Mouse (Mus musculus) natural killer cell, adult 2 months (primary cell): ENCODE measurements around the gene Stk16.

Source experiments
- DNase-seq, 2 experiments: peaks; one replicate each; pipeline ENCODE4 v3.0.0; 2022; ENCODE audit warnings: low spot score in 2 of 2

The Stk16 gene

GRCm38 (mm10) chr1:75210136-75211087 lies at the start of gene Stk16, which contains the start of gene Glb1l:
Stk16 (plus strand) TSS chr1:75210838.
Glb1l (minus strand) TSS chr1:75210813.
- DNase-seq, result peak; percentile 95 to 96

DNA sequence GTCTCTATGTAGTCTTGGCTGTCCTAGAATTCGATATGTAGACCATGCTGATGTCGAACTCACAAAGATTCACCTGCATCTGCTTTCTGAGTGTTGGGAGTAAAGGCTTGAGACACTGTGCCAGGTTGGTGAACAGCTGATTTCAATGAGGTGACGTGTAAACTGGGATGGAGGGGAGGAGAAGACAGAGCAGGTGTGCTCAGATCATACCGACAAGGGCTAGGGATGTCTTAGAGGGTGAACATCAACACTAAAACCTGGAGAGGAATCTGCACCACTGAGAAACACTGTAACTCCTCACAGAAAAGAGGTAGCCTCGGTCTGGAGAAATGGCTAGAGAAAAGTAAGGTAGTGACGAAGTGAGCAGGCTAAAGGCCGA lies 42.6 kb upstream of the Stk16 start:
- DNase-seq, result no peak

DNA sequence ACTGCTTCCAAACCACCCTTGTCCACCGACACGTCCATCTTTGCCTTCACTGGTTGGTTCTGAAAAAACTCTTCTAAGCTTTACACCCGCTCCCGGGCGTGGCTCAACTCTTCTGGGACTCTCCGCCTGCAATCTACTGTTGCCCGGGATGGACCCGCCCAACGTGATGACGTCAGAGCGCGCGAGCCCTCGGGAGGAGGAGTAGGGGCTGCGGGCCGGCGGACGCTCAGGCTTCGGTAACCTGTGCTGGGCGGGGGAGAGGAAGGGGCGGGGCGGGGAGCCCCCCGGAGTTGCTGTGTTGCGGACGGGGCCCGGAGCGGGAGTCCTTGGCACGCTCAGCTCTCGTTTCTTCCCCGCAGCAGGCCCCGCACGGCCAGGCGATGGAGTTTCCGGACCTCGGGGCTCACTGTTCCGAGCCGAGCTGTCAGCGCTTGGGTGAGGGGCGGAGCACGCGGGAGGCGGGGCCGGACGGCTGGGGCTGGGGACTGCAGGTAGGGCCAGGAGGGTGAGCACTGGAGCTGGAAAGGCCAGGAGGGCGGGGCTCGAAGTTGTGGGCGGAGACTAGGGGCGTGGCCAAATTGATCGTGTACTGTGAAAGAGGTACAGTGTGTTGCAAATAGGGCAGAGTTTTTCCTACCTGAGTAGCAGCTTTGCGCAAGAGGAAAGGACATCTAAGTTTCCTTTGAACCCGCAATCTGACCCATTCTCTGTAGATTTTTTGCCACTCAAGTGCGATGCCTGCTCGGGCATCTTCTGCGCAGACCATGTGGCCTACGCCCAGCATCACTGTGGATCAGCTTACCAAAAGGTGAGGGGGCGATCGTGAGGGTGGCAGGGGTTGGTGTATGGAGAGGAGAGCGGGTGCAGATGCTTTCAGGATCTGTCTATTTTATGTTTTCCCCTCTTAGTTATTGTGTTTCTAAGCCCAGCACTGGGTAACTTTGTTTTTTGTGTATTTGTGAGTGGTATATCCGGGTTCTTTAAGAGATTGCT lies 41.9 kb upstream of the Stk16 start, which contains the start of gene Zfand2b:
Zfand2b (plus strand) TSS at position 175 of the 993 bp plus-strand sequence.
- peak; percentile 97 for DNase-seq

DNA sequence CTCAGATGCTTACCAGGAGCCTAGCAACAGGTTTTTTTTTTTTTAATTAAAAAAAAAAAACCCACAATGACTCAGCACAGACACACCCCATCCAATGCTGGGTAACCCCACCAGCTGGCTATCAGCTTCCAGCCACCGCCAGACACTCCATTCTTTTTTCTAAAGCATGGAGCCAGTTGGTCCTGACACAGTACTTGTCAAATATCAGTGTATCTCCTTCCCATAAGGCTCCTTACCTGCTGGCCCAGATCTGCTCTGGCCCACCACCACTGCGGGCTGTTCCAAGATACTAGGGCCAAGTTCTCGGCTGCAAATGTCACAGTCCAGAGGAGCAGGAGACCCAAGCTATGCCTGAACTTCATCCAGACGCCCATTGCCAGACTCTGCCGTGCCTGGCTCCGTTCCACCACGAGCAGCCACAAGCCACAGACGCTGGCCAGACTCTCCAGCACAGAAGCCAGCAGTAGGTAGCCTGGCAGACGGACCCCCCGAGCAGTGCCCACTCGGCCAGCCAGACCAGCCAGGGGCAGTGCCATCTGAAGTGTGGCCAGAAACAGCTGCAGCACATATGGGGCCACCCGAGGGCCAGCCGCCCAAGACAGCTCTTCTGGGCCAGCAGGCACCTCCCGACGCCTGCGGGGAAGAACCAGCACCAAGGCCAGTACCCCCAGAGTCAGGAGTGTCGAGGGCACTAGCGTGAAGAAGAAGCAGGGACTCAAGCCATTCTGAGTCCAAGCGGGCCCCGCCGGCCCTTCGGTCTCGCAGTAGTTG lies 31.1 kb upstream of the Stk16 start:
- DNase-seq, result peak; percentile 3 to 7

- peak; percentile 72 to 79 for DNase-seq
Observed at GRCm38 (mm10) chr1:75180105-75180590, 30.5 kb upstream of the Stk16 start, which contains the start of gene Abcb6. Abcb6 (minus strand) TSS chr1:75180392.

GRCm38 (mm10) chr1:75180741-75181140 lies 29.9 kb upstream of the Stk16 start:
- no peak for DNase-seq

- DNase-seq, result no peak
Observed at GRCm38 (mm10) chr1:75181377-75181870, 29.2 kb upstream of the Stk16 start.

GRCm38 (mm10) chr1:75182160-75182559 lies 28.5 kb upstream of the Stk16 start:
- no peak for DNase-seq

DNA sequence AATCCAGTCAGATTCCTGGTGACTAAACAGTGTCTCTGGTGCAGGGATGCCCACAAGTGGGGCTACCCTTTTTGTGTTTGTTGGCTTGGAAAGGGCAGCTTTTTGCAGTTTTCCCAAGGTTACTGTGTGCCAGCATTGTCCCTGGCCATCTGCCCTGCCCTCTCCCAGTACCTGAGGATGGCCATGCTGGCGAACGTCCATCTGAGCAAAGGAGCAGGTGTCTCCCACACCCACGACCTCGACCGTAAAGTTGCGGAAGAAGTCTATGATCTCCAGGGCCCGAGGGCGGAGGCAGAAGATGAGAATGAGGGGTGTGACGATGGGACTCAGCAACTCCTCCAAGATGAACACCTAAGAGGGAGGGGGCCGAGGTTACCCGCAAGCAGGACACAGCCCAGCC lies 25.1 kb upstream of the Stk16 start:
- DNase-seq, result no peak

- no peak for DNase-seq
Observed at GRCm38 (mm10) chr1:75187126-75187525, 23.5 kb upstream of the Stk16 start.

DNA sequence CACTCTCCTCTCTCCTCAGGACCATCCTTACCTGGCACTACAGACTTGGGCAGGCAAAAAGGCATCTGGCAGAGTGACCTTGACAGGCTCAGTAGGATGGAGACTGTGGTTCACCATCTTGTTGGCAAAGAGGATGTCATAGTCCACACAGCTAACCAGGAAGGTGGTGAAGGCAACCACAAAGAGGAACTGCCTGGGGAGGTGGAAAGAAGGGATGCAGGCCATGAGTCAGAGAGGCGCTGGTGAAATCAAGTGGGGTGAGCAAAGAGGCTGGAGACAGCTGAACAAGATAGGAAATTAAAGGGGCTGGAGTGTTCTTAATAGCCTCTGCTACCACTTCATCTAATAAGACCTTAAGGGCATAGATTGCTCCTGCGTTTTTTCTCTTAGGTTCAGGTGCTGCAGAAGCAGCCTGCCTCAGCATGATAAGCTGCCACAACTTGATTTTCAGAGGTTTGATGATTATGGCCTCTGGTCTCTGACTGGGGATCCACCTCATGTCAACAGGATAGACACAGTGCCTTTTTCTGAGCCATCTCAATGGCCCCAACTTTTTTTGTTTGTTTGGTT lies 22.6 kb upstream of the Stk16 start:
- no peak for DNase-seq

- DNase-seq, result no peak
Observed at GRCm38 (mm10) chr1:75190577-75190976, 20.1 kb upstream of the Stk16 start.

GRCm38 (mm10) chr1:75191258-75191621 lies 19.4 kb upstream of the Stk16 start:
- no peak for DNase-seq

DNA sequence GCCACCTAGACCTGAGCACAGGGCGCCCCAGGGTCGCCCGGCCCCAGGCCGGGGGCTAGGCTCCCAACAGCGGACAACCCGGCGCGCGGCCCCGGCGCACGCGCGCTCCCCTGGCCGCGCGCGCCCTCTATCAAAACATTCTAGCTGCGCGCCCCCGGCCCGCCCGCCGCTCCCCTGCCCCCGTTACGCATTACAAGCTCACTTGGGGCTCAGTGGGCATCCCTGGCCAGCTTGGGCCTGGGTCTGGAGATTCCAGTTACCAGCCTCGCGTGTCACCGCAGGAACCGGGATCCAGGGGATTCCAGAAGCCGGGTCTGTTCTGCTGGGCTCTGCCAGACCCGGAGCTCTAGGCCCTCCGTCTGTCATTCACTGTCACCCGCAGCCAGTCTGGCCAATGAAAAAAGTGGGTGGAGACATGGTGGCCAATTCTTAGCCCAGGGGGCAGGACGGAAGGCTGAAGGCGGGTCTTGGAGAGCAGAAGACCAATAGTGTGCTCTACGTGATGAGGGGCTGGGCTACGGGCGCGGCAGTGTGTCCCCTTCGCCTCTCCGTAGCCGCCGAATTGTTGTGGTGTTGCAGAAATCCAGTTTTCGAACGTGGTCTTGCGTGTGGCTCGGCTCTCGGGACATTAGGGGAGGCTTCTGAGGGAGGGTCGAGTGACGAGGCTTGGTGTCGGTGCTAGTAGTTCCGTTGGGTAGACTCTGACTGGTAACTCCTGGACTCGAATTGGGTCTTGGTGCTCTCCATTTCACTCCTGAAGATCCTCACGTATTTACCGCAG lies 18.8 kb upstream of the Stk16 start, which contains the start of the genes Ankzf1 and Atg9a:
Ankzf1 (plus strand) TSS at position 530 of the 781 bp plus-strand sequence.
Atg9a (minus strand) TSS at position 575 of the 781 bp plus-strand sequence.
- peak; percentile 93 to 95 for DNase-seq

DNA sequence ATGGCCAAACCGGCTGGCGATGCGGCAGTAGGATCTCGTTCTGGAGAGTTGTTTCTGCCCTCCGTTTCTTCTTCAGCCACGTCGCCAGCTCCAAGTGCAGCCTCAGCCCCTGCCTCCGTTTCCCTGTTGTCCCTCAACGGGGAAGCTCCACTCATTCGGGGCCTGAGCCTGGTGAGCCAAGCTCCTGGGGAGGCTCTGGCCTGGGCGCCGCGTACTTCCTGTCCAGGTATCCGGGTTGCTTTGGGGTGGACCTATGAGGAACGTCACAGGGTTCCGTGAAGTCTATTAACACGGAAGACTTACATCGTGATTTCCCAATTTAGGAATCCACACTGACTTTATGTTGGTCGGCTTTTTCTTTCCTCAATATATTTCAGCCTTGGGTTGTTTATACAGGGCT lies 18.2 kb upstream of the Stk16 start:
- peak; percentile 19 to 36 for DNase-seq

DNA sequence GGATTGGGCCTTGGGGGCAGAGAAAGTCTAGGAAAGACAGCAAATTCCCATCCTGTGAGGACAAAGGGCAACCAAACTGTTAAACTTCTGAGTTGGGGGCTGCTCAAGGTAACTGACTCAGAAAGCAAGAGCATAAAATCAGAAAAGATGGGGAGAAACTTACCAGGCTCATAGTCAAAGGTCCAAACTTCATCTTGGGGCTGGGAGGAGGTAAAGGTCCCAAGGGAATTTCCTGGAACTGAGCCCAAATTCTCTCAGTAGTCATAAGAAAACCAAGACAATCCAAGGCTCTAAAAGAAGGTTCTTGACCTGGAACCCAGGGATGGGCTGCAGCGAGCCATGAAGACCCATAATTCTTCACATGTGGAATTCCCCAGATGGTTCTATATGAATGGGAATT lies 9.4 kb upstream of the Stk16 start:
- DNase-seq, result no peak

- DNase-seq, result peak in 1 of 2 experiments; percentile 21
Observed at GRCm38 (mm10) chr1:75208967-75209678, 1.5 kb upstream of the Stk16 start.

DNA sequence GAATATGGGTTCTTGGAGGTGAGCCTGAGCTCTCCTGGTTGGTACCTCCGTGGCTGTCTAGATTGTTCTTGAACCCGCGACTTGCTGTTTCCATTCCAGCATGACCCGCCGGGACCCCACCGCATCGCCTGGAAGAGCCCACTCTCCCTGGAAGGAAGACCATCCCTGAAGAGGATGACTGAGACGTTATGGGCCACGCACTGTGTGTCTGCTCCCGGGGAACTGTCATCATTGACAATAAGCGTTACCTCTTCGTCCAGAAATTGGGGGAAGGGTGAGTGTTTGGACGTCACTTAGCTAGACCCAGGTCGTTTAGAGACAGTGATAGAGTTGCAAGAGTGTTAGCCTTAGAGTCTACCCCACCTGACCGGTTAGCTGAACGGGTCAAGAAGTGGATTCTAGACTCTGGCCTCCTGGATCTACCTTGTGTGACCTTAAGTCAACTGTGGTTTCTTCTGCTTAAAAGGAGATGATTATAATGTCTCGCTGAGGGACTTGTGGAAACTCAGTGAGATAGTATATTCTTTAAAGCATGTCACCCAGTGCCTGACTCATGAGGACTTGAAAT lies 587 bp downstream of the Stk16 start:
- no peak for DNase-seq

DNA sequence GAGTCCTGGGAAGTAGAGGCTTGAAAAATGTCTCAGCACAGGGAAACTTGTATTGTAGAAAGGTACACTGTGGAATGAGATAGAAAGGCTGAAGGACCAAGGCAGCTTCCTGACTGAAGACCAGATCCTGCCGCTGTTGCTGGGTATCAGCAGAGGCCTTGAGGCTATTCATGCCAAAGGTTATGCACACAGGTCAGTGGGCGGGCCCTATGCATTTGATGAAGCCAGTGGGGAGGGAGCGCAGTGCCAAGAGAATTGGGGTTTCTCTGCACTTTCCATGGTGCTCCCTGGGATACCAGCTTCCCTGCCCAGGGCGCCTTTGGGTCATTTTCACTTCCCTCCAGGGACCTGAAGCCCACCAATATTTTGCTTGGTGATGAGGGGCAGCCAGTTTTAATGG lies 1.9 kb downstream of the Stk16 start:
- DNase-seq, result no peak
